Mouse (Mus musculus) CH12.LX (cell line): Measurements from ENCODE around the gene Rab3ip. TPM values are rescaled to one million over a fixed set of nuclear protein-coding genes. Genes with fewer than 3 reads are reported as not detected.

ENCODE experiments used
- DNase-seq: peaks from one replicate; pipeline ENCODE4 v3.0.0-alpha.2; 2013; ENCODE audit errors: extremely low read depth
- H3K27ac ChIP-seq: 2 replicates; pipeline ENCODE4 v1.5.1; 2012; ENCODE audit warnings: low read depth, mild to moderate bottlenecking, control low read depth, moderate library complexity; ENCODE audit not compliant: insufficient read depth
- H3K27me3 ChIP-seq: replicated peaks from 2 replicates; pipeline ENCODE3; 2012; ENCODE audit warnings: inconsistent platforms
- H3K36me3 ChIP-seq, 2 experiments: replicated peaks in 1 of 2; 2 replicates each; pipeline versions ENCODE3 to v1.6.1; 2012; ENCODE audit warnings: inconsistent platforms in 1 of 2, low read length in 1 of 2, mild to moderate bottlenecking in 1 of 2, mixed read lengths in 1 of 2, moderate library complexity in 1 of 2; ENCODE audit not compliant: control insufficient read depth in 1 of 2, insufficient read depth in 1 of 2
- H3K4me1 ChIP-seq, 2 experiments: 2 replicates each; pipeline ENCODE4 v1.6.1; 2012; ENCODE audit warnings: inconsistent platforms in 1 of 2, moderate library complexity in 1 of 2; ENCODE audit not compliant: insufficient read depth in 2 of 2, control insufficient read depth in 1 of 2
- H3K4me2 ChIP-seq: 2 replicates; pipeline ENCODE4 v1.6.1; 2012; ENCODE audit warnings: low read depth, mild to moderate bottlenecking, control low read depth; ENCODE audit not compliant: poor library complexity, insufficient read depth, severe bottlenecking
- H3K4me3 ChIP-seq, 3 experiments: fragments of 150-350 bp in 1 of 3; sonication (generic) in 1 of 3; replicated peaks in 1 of 3; 2 replicates each; pipeline versions ENCODE3 to v1.5.1; 2011 to 2012; ENCODE audit warnings: low read depth in 2 of 3, low read length in 2 of 3, mild to moderate bottlenecking in 2 of 3, moderate library complexity in 2 of 3, control low read depth in 1 of 3, improper control_type of control experiment in 1 of 3, inconsistent platforms in 1 of 3, mixed read lengths in 1 of 3; ENCODE audit not compliant: poor library complexity in 1 of 3
- H3K79me2 ChIP-seq: replicated peaks from 2 replicates; pipeline ENCODE4 v1.6.1; 2012; ENCODE audit warnings: mild to moderate bottlenecking, moderate library complexity; ENCODE audit not compliant: control insufficient read depth, poor library complexity, insufficient read depth, severe bottlenecking; ENCODE audit errors: extremely low read depth
- H3K9ac ChIP-seq: 2 replicates; pipeline ENCODE4 v1.6.1; 2012; ENCODE audit warnings: low read depth, mild to moderate bottlenecking, control low read depth, moderate library complexity; ENCODE audit not compliant: insufficient read depth
- H3K9me3 ChIP-seq: replicated peaks from 2 replicates; pipeline ENCODE3; 2012; ENCODE audit warnings: low read length, inconsistent platforms, mixed read lengths
- BHLHE40 ChIP-seq: IDR thresholded peaks from 2 replicates; pipeline ENCODE4 v1.6.1; 2011; ENCODE audit warnings: mild to moderate bottlenecking, low read depth, low read length, improper control_type of control experiment
- CHD1 ChIP-seq: IDR thresholded peaks from 2 replicates; pipeline ENCODE4 v1.6.1; 2012; ENCODE audit warnings: low read depth, low read length, improper control_type of control experiment, inconsistent platforms
- CTCF ChIP-seq, 2 experiments: IDR thresholded peaks in 1 of 2; conservative IDR thresholded peaks in 1 of 2; 2 replicates each; pipeline ENCODE4 v1.5.1; 2011 to 2012; ENCODE audit warnings: low read depth in 2 of 2, low read length in 2 of 2, improper control_type of control experiment in 1 of 2, inconsistent platforms in 1 of 2, mild to moderate bottlenecking in 1 of 2, moderate library complexity in 1 of 2
- EP300 ChIP-seq: IDR thresholded peaks from 2 replicates; pipeline ENCODE4 v1.6.1; 2011; ENCODE audit warnings: low read length, improper control_type of control experiment
- ETS1 ChIP-seq: conservative IDR thresholded peaks from 2 replicates; pipeline ENCODE4 v1.6.1; 2012; ENCODE audit warnings: low read depth, mild to moderate bottlenecking, inconsistent platforms, low read length, improper control_type of control experiment, moderate library complexity
- HCFC1 ChIP-seq: IDR thresholded peaks from 2 replicates; pipeline ENCODE4 v1.6.1; 2012; ENCODE audit warnings: low read depth, mild to moderate bottlenecking, inconsistent platforms, low read length, improper control_type of control experiment
- IRF4 ChIP-seq: IDR thresholded peaks from 2 replicates; pipeline ENCODE4 v1.6.1; 2014; ENCODE audit warnings: low read depth, mild to moderate bottlenecking, inconsistent platforms, low read length, improper control_type of control experiment
- JUN ChIP-seq: IDR thresholded peaks from 2 replicates; pipeline ENCODE4 v1.6.1; 2011; ENCODE audit warnings: low read depth, mild to moderate bottlenecking, low read length, improper control_type of control experiment, moderate library complexity; ENCODE audit not compliant: insufficient read depth
- JUND ChIP-seq: conservative IDR thresholded peaks from 2 replicates; pipeline ENCODE4 v1.6.1; 2011; ENCODE audit warnings: low read depth, low read length, improper control_type of control experiment
- KAT2A ChIP-seq: IDR thresholded peaks from 2 replicates; pipeline ENCODE4 v1.6.1; 2012; ENCODE audit warnings: low read length, improper control_type of control experiment, inconsistent platforms; ENCODE audit not compliant: insufficient replicate concordance
- MAZ ChIP-seq: IDR thresholded peaks from 2 replicates; pipeline ENCODE4 v1.6.1; 2012; ENCODE audit warnings: low read depth, mild to moderate bottlenecking, inconsistent platforms, low read length, improper control_type of control experiment, moderate library complexity
- MYC ChIP-seq: IDR thresholded peaks from 2 replicates; pipeline ENCODE4 v1.6.1; 2011; ENCODE audit warnings: low read depth, mild to moderate bottlenecking, improper control_type of control experiment, low read length
- NRF1 ChIP-seq: IDR thresholded peaks from 2 replicates; pipeline ENCODE4 v1.6.1; 2014; ENCODE audit warnings: low read depth, mild to moderate bottlenecking, inconsistent platforms, low read length, improper control_type of control experiment, moderate library complexity
- POLR2A ChIP-seq: IDR thresholded peaks from 2 replicates; pipeline ENCODE4 v1.6.1; 2011; ENCODE audit warnings: low read depth, mild to moderate bottlenecking, improper control_type of control experiment, low read length
- POLR2AphosphoS2 ChIP-seq: IDR thresholded peaks from 2 replicates; pipeline ENCODE4 v1.6.1; 2011; ENCODE audit warnings: low read depth, low read length, improper control_type of control experiment
- RAD21 ChIP-seq: IDR thresholded peaks from 2 replicates; pipeline ENCODE4 v1.6.1; 2011; ENCODE audit warnings: low read depth, mild to moderate bottlenecking, low read length, improper control_type of control experiment, moderate library complexity
- RCOR1 ChIP-seq: conservative IDR thresholded peaks from 2 replicates; pipeline ENCODE4 v1.6.1; 2012; ENCODE audit warnings: low read depth, mild to moderate bottlenecking, inconsistent platforms, low read length, improper control_type of control experiment
- SMC3 ChIP-seq: IDR thresholded peaks from 2 replicates; pipeline ENCODE4 v1.6.1; 2011; ENCODE audit warnings: low read depth, low read length, improper control_type of control experiment
- TBP ChIP-seq: conservative IDR thresholded peaks from 2 replicates; pipeline ENCODE4 v1.6.1; 2011; ENCODE audit warnings: low read depth, low read length, improper control_type of control experiment
- TCF12 ChIP-seq: IDR thresholded peaks from 2 replicates; pipeline ENCODE4 v1.6.1; 2014; ENCODE audit warnings: low read depth, mild to moderate bottlenecking, inconsistent platforms, low read length, improper control_type of control experiment
- UBTF ChIP-seq: IDR thresholded peaks from 2 replicates; pipeline ENCODE4 v1.6.1; 2012; ENCODE audit warnings: low read depth, mild to moderate bottlenecking, inconsistent platforms, low read length, improper control_type of control experiment, moderate library complexity
- ZC3H11A ChIP-seq: IDR thresholded peaks from 2 replicates; pipeline ENCODE4 v1.6.1; 2012; ENCODE audit warnings: low read depth, mild to moderate bottlenecking, inconsistent platforms, low read length, improper control_type of control experiment
- ZKSCAN1 ChIP-seq: IDR thresholded peaks from 2 replicates; pipeline ENCODE4 v1.6.1; 2012; ENCODE audit warnings: low read depth, inconsistent platforms, low read length, improper control_type of control experiment, borderline replicate concordance
- ZMIZ1 ChIP-seq: IDR thresholded peaks from 2 replicates; pipeline ENCODE4 v1.6.1; 2012; ENCODE audit warnings: low read depth, mild to moderate bottlenecking, inconsistent platforms, low read length, improper control_type of control experiment
- ZNF384 ChIP-seq: IDR thresholded peaks from 2 replicates; pipeline ENCODE4 v1.6.1; 2012; ENCODE audit warnings: low read depth, low read length, improper control_type of control experiment, inconsistent platforms
- dilution Hi-C: fragments of 300-500 bp; cut with MboI; formaldehyde crosslinking; loops from 2 replicates; pipeline ENCODE4 v1.14.3; 2020; ENCODE audit warnings: low sequenced_read_pairs; ENCODE audit not compliant: extremely low pct_unique_long_range_greater_than_20kb, extremely low pct_ligation_motif_present
- in situ Hi-C: fragments of 300-500 bp; cut with MboI; formaldehyde crosslinking; loops from 3 replicates; pipeline ENCODE4 v1.14.3; 2019; ENCODE audit warnings: low sequenced_read_pairs, low pct_ligation_motif_present, low pct_unique_long_range_greater_than_20kb, mixed read lengths
- polyA plus RNA-seq: library from polyadenylated mRNA; unstranded; fragments of >175 nt; gene quantifications from 2 replicates; pipeline ENCODE4 v1.2.1, GENCODE M21; 2012; ENCODE audit warnings: low read depth; ENCODE audit not compliant: insufficient read length
- total RNA-seq, 2 experiments: library from RNA; depleted of rRNA; stranded (reverse); fragments of 300-350 nt in 1 of 2; fragments of >200 nt in 1 of 2; gene quantifications; 2 replicates each; pipeline ENCODE4 v1.2.3; 2012 to 2014

The Rab3ip gene
- total and polyA plus RNA-seq, 3 experiments = 9.3 to 18.3 (median 10.3) TPM

- no peak for DNase-seq
- Histone ChIP-seq H3K27me3 (no peaks in the 10 kb centered on the region), H3K4me1 (no peaks in the 10 kb centered on the region), H3K27ac (no peak overlapping the region), H3K4me2 (no peak overlapping the region), H3K36me3 (no peaks in the 10 kb centered on the region), H3K9me3 (no peaks in the 10 kb centered on the region), H3K79me2 (no peaks in the 10 kb centered on the region), H3K9ac (no peak overlapping the region), H3K4me3 (no peak overlapping the region)
- in situ Hi-C loops = no loop called here
- dilution Hi-C loops = no loop called here
- TF ChIP-seq ZKSCAN1 = no peak
- no peak for TF ChIP-seq RCOR1
- TF ChIP-seq JUND = no peak
- TF ChIP-seq ZMIZ1 = no peak
- no peak for TF ChIP-seq CTCF (conservative IDR thresholded peaks at IDR 0.05 in 1 of 2, IDR thresholded peaks at IDR 0.05 in 1 of 2; ENCODE audit: low read depth in 2 of 2, low read length in 2 of 2)
- TF ChIP-seq TCF12 = no peak
- no peak for TF ChIP-seq POLR2A
- TF ChIP-seq EP300 = no peak
- TF ChIP-seq TBP = no peak
- no peak for TF ChIP-seq JUN
Measured at GRCm38 (mm10) chr10:116980273-116980672, 29.7 kb upstream of the Rab3ip start.

GRCm38 (mm10) chr10:116978841-116979240, 28.3 kb upstream of the Rab3ip start:
- TF ChIP-seq MYC (no peak), ZKSCAN1 (no peak), CHD1 (no peak), RAD21 (no peak), HCFC1 (no peak)
- H3K9me3 ChIP-seq = no peaks in the 10 kb centered on the region
- in situ Hi-C loops = loop anchor here (10.0 kb wide), 1 partner anchor 56 kb away; no protein-coding TSS in a partner anchor
- no peak for DNase-seq
- H3K27ac ChIP-seq = no peak overlapping the region
- H3K79me2 ChIP-seq = no peaks in the 10 kb centered on the region
- H3K27me3 ChIP-seq = no peaks in the 10 kb centered on the region
- H3K4me3 ChIP-seq = no peak overlapping the region
- H3K4me1 ChIP-seq = no peaks in the 10 kb centered on the region
- H3K4me2 ChIP-seq = no peak overlapping the region
- H3K36me3 ChIP-seq = no peaks in the 10 kb centered on the region
- no peak overlapping the region for H3K9ac ChIP-seq
- dilution Hi-C loops = no loop called here

GRCm38 (mm10) chr10:116977858-116978257, 27.3 kb upstream of the Rab3ip start:
- Histone ChIP-seq H3K27me3 (no peaks in the 10 kb centered on the region), H3K4me1 (no peaks in the 10 kb centered on the region), H3K4me2 (no peak overlapping the region), H3K27ac (no peak overlapping the region), H3K9me3 (no peaks in the 10 kb centered on the region), H3K9ac (no peak overlapping the region), H3K4me3 (no peak overlapping the region), H3K36me3 (no peaks in the 10 kb centered on the region), H3K79me2 (no peaks in the 10 kb centered on the region)
- TF ChIP-seq HCFC1 (no peak), ZC3H11A (no peak), ETS1 (no peak), JUND (no peak), SMC3 (no peak), NRF1 (no peak), EP300 (no peak), ZNF384 (no peak), POLR2AphosphoS2 (no peak), UBTF (no peak), JUN (no peak), CTCF (conservative IDR thresholded peaks at IDR 0.05 in 1 of 2, IDR thresholded peaks at IDR 0.05 in 1 of 2; ENCODE audit: low read depth in 2 of 2, low read length in 2 of 2) (no peak), MYC (no peak), IRF4 (no peak), MAZ (no peak), TBP (no peak), KAT2A (no peak), BHLHE40 (no peak)
- DNase-seq = no peak
- dilution Hi-C loops = no loop called here
- in situ Hi-C loops = loop anchor here (10.0 kb wide), 1 partner anchor 57 kb away; no protein-coding TSS in a partner anchor
